Mouse (Mus musculus) liver, adult 2 months (tissue): ENCODE data around the gene Epas1.

Source experiments
- CTCF ChIP-seq: fragments of 200-500 bp; IDR thresholded peaks from 2 replicates; pipeline ENCODE4 v1.5.1; 2011; ENCODE audit warnings: low read depth, low read length, control low read depth
- POLR2A ChIP-seq: fragments of 200-500 bp; IDR thresholded peaks from 2 replicates; pipeline ENCODE4 v1.6.1; 2011; ENCODE audit warnings: low read length, control low read depth; ENCODE audit not compliant: insufficient read depth; ENCODE audit errors: extremely low read depth

GRCm38 (mm10) chr17:86762479-86763242, 9.2 kb downstream of the Epas1 start:
- TF ChIP-seq POLR2A, result no peak
- no peak for TF ChIP-seq CTCF
